Mouse (Mus musculus) embryonic fibroblast, embryonic 13.5 days (primary cell): ENCODE results near the gene Ror2.

Source experiments
- CTCF ChIP-seq: IDR thresholded peaks from 2 replicates; pipeline ENCODE4 v1.5.1; 2011; ENCODE audit warnings: mild to moderate bottlenecking, control low read depth, low read length, moderate library complexity, borderline replicate concordance; ENCODE audit not compliant: insufficient read depth
- POLR2A ChIP-seq: IDR thresholded peaks from 2 replicates; pipeline ENCODE4 v1.6.1; 2011; ENCODE audit warnings: low read depth, mild to moderate bottlenecking, control low read depth, low read length, moderate library complexity

DNA sequence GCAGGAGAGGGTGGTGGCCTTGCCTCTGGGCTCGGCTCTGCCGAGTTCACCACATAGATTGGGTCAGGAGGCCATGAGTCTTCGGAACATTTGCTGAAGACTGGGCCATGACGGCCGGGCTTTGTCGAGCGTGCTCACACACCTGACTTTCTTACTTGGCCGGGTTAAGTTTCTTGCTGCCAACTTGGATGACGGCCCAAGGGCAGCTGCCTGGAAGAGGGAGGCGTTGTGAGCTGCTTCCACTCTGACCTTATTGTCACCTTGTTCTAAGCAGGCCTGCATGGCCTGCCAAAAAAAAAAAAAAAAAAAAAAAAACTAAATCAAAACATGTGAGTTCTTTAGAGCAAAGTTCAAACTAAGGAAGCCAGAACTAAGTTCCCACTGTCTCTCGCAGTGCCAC, 218.0 kb downstream of the Ror2 start:
- TF ChIP-seq POLR2A (no peak), CTCF (no peak)
